Mouse (Mus musculus) adrenal gland, adult 18-20 months (tissue): Measurements from ENCODE around the gene Pgpep1. TPM values are rescaled to one million over a fixed set of nuclear protein-coding genes. Genes with fewer than 3 reads are reported as not detected.
A peak's percentile ranks its signal among the peaks of the same experiment; 100 is the strongest.

Experiments used
- DNase-seq, 2 experiments: peaks; one replicate each; pipeline ENCODE4 v3.0.0; 2021 to 2022; ENCODE audit warnings: low spot score in 2 of 2
- total RNA-seq, 2 experiments: library from RNA; stranded (reverse); gene quantifications; 1 replicate in 1 of 2; 2 replicates in 1 of 2; pipeline ENCODE4 v1.2.3; 2021

Pgpep1 gene
- total RNA-seq, 2 experiments from 2014 or later = 101 to 153 TPM

- DNase-seq = no peak
Measured at GRCm38 (mm10) chr8:70691727-70692231, 31.6 kb upstream of the Pgpep1 start.

GRCm38 (mm10) chr8:70691230-70691629 is 31.0 kb upstream of the Pgpep1 start:
- no peak for DNase-seq

- no peak for DNase-seq
Measured at GRCm38 (mm10) chr8:70689892-70690390, 29.8 kb upstream of the Pgpep1 start.

- no peak for DNase-seq
Measured at GRCm38 (mm10) chr8:70688136-70688535, 27.9 kb upstream of the Pgpep1 start.

- peak in 1 of 2 experiments; percentile 50 for DNase-seq
Measured at GRCm38 (mm10) chr8:70687576-70687975, 27.4 kb upstream of the Pgpep1 start.

GRCm38 (mm10) chr8:70684291-70684690 is 24.1 kb upstream of the Pgpep1 start:
- DNase-seq = no peak

- DNase-seq = no peak
Measured at GRCm38 (mm10) chr8:70682692-70683091, 22.5 kb upstream of the Pgpep1 start.

GRCm38 (mm10) chr8:70682193-70682592 is 22.0 kb upstream of the Pgpep1 start:
- peak; percentile 67 to 78 for DNase-seq

GRCm38 (mm10) chr8:70681410-70681809 is 21.2 kb upstream of the Pgpep1 start:
- no peak for DNase-seq

GRCm38 (mm10) chr8:70680039-70680438 is 19.9 kb upstream of the Pgpep1 start:
- DNase-seq = no peak

- DNase-seq = no peak
Measured at GRCm38 (mm10) chr8:70679404-70679803, 19.2 kb upstream of the Pgpep1 start.

- no peak for DNase-seq
Measured at GRCm38 (mm10) chr8:70678679-70679078, 18.5 kb upstream of the Pgpep1 start.

GRCm38 (mm10) chr8:70677451-70678080 is 17.4 kb upstream of the Pgpep1 start:
- DNase-seq = no peak

- no peak for DNase-seq
Measured at GRCm38 (mm10) chr8:70675336-70675735, 15.1 kb upstream of the Pgpep1 start.

GRCm38 (mm10) chr8:70674716-70675115 is 14.5 kb upstream of the Pgpep1 start:
- no peak for DNase-seq

GRCm38 (mm10) chr8:70674109-70674508 is 13.9 kb upstream of the Pgpep1 start:
- no peak for DNase-seq

- peak; percentile 95 to 97 for DNase-seq
Measured at GRCm38 (mm10) chr8:70673079-70673856, 13.1 kb upstream of the Pgpep1 start, which contains the start of gene Lsm4. Gene Lsm4 (plus strand): TSS chr8:70673248.

- no peak for DNase-seq
Measured at GRCm38 (mm10) chr8:70672325-70673078, 12.3 kb upstream of the Pgpep1 start.

- DNase-seq = no peak
Measured at GRCm38 (mm10) chr8:70671615-70672324, 11.6 kb upstream of the Pgpep1 start.

- no peak for DNase-seq
Measured at GRCm38 (mm10) chr8:70667071-70667470, 6.9 kb upstream of the Pgpep1 start.

- DNase-seq = no peak
Measured at GRCm38 (mm10) chr8:70665599-70665998, 5.4 kb upstream of the Pgpep1 start.
